Mouse (Mus musculus): ENCODE data around the gene Eif3i. TPM values are rescaled to one million over a fixed set of nuclear protein-coding genes. Genes with fewer than 3 reads are reported as not detected.

Eif3i gene
- polyA plus RNA-seq (2012; rRNA removed) = 325 and 337 TPM in 2 replicates

GRCm38 (mm10) chr4:129600233-129601158, at the start of gene Eif3i, which contains the start of gene Tmem234:
Eif3i (minus strand) TSS chr4:129600648.
Tmem234 (plus strand) TSS chr4:129600668.
- WGBS = under 1% methylated on average over 74 of the region's 74 CpGs
- DNase-seq (ENCODE audit: low read depth, low spot score) = no peak

DNA sequence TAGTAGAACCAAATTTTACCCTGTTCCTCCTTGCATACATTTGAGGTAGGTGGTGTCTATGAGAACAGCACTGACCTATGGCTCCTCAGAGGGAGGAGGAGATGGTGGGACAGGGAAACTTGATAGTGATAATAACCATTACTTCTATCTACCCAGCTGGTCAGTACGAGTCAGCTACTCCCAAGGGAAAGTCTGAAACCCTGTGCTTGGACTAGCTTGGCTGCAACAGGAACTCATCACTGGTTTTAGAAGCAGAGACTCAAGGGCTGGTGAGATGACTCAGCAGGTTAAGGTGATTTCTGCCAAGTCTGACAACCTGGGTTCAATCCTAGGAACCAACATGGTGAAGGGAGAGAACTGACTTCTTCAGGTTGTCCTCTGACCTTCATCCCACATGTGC, 48.2 kb upstream of the Eif3i start:
- 78% methylated on average over 1 of the region's 1 CpGs for WGBS

GRCm38 (mm10) chr4:129645204-129645603, 44.8 kb upstream of the Eif3i start:
- WGBS = 89% methylated on average over 6 of the region's 6 CpGs

More for the DNA sequence above, 48.2 kb upstream of the Eif3i start:
- no peak for DNase-seq (ENCODE audit: low read depth, low spot score)

DNA sequence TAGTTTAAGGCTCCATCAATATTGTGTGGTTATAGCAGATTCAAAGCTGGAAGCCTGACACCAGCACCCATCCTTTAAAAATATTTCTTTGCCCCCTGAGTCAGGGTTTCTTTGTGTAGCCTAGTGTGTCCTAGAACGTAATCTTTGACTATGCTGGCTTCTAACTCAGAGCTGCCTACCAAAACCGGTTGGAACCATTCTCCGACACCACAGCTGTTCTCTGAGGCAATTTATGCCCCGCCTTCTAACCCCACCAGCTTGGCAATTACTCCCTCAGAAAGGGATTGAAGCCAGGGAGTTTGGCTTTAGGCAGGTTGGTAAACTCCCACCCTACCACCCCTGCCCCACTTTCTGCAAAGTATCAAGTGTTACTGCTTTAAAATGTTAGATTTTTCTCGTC, 41.3 kb upstream of the Eif3i start:
- 12% methylated on average over 5 of the region's 5 CpGs for WGBS
- DNase-seq (ENCODE audit: low read depth, low spot score) = no peak

More at GRCm38 (mm10) chr4:129645204-129645603, 44.8 kb upstream of the Eif3i start:
- no peak for DNase-seq (ENCODE audit: low read depth, low spot score)

DNA sequence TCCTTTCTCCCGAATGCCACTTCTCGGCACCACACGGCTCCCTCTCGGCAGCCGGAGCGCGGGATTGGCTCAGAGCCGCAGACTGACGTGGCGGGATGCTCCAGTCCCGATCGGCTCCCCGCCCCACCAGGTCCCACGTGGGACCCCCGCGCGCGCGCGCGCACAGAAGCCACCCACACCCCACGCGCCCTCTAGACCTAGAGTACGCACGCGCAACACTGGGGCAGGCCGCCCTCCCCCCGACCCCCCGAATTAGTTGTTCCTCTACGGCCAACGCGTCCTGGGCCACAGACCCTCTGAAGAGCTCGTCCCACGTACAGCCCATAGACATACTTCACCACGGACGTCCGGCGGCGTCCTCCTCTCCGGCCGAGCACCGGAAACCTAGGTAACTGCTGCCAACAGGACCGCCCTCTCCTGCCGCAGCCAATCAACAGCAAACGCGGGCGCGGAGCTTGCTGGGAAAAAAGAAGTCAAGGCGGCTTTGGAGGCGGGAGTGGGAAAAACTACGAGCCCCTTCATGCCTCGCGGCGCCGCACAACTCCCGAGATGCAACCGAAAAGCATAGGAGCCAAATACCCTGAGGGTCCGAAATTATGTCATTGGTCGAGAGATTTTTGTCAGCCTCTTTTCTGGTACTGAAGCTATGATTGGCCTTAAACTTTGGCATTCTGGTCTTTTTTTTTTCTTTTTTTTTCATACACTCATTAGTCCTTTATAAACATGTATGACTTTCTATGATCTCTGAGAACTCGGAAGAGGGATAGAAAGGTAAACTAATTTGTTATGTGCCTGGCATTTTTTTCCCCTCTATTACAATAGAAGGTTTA, 40.4 kb upstream of the Eif3i start, which contains the start of gene Txlna:
Gene Txlna, minus strand, starts transcription at position 428 of the 830 bp plus-strand sequence.
- under 1% methylated on average over 60 of the region's 60 CpGs for WGBS
- no peak for DNase-seq (ENCODE audit: low read depth, low spot score)

DNA sequence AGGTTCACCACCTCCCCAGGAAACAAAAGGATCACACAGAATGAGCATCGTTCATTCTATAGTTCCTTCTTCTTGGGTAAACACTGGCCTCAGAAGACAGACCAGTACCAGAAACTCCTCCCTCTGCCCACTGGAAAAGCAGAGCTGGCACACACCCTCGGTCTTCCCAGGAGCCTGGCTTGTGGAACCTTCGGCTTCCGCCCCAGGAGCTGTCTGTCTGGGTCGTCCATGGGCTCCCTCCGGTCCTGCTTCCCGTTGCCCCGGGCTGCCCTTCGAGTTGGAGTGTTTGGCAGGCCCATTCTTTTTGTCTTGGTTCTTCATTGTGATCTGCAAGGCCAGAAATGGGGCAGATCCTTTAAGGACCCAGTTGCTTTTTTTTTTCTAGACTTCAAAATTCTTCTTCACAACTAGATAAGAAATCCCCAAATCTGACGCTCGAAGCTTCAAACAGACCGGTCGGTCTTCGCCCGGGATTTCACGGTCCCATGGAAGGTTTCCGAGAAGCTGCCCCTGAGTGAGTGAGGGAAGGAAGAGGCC, 39.7 kb upstream of the Eif3i start:
- DNase-seq (ENCODE audit: low read depth, low spot score) = no peak
- 0% methylated on average over 17 of the region's 17 CpGs for WGBS

DNA sequence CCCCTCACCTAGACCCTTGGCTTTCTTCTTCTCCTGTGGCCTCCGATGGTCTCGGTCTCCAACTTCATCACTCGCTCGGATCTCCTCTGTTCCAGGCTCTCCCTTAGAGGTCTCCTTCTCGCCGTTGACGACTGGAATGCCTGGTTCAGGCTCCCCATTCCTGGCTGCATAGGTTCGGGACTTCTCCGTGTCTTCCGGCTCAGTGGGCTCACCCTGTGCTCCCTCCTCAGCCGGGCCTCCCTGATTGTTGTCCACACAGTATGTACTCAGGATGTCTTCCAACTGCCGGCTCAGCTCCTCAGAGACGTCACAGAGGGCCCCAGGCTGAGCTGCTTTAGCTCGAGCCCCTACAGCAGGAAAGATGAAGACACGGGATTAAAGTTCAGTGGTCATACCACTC, 38.8 kb upstream of the Eif3i start:
- WGBS = 82% methylated on average over 15 of the region's 15 CpGs

DNA sequence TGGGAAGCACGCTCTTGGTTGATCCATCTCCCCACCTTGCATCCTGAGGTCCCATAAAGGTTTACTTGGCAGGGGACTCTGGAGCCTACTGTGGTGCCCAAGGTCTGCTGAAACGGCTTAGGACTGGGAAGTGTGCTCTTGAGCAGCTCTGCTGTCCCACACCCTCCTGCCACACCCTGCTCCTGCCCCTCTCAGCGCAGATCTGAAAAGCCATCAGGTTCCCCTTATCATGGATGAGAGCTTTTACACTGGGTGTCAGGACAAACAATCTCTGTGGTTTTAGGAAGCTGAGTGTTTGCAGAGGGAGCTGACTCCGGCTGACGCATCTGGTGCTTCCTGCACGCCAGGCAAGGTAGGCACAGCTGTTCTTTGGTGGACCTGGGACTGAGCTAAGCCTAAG, 33.4 kb upstream of the Eif3i start:
- DNase-seq (ENCODE audit: low read depth, low spot score) = no peak
- WGBS = 76% methylated on average over 6 of the region's 6 CpGs

More for the DNA sequence above, 38.8 kb upstream of the Eif3i start:
- DNase-seq (ENCODE audit: low read depth, low spot score) = no peak

GRCm38 (mm10) chr4:129631867-129632266, 31.4 kb upstream of the Eif3i start:
- 89% methylated on average over 12 of the region's 12 CpGs for WGBS
- no peak for DNase-seq (ENCODE audit: low read depth, low spot score)

GRCm38 (mm10) chr4:129630944-129631343, 30.5 kb upstream of the Eif3i start:
- DNase-seq (ENCODE audit: low read depth, low spot score) = no peak
- WGBS = 49% methylated on average over 4 of the region's 4 CpGs

- WGBS = 82% methylated on average over 6 of the region's 6 CpGs
- no peak for DNase-seq (ENCODE audit: low read depth, low spot score)
These were observed 25.6 kb upstream of the Eif3i start for GRCm38 (mm10) chr4:129626035-129626434.

DNA sequence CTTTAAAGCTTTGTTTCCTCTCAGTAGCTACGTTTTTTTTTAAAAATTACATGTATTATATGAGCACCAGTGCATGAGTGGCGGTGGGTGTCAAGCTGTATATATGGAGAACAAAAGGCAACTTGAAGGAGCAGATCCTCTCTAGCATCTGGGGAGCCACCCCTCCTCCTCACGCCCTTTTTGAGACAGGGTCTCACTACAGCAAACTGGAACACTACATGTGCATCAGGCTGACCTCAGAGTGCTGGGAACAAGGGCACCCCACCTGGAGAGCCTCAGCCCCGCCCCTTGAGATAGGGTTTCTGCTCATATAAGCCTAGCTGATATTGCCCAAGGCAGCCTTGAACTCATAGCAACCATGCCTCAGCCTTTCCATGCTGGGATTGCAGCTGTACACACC, 25.0 kb upstream of the Eif3i start:
- no peak for DNase-seq (ENCODE audit: low read depth, low spot score)

DNA sequence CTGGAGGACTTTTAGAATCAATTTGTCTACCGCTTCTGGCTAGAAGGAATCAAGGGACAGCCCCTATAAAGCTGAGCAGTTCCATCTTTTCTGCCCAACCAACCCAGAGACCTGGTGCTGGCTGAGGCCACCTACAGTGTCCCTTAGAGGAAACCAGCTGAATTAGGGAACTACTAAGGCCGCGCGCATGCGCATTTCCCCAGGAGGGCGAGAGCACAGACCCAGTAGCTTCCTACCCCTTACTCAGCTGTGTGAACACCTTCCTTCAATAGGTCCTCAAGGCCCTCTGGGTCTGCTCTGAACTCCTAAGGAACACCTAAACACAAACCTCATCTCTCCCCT, 24.6 kb upstream of the Eif3i start:
- DNase-seq (ENCODE audit: low read depth, low spot score) = no peak
- WGBS = 3% methylated on average over 6 of the region's 6 CpGs

More for the DNA sequence above, 25.0 kb upstream of the Eif3i start:
- 61% methylated on average over 4 of the region's 4 CpGs for WGBS

DNA sequence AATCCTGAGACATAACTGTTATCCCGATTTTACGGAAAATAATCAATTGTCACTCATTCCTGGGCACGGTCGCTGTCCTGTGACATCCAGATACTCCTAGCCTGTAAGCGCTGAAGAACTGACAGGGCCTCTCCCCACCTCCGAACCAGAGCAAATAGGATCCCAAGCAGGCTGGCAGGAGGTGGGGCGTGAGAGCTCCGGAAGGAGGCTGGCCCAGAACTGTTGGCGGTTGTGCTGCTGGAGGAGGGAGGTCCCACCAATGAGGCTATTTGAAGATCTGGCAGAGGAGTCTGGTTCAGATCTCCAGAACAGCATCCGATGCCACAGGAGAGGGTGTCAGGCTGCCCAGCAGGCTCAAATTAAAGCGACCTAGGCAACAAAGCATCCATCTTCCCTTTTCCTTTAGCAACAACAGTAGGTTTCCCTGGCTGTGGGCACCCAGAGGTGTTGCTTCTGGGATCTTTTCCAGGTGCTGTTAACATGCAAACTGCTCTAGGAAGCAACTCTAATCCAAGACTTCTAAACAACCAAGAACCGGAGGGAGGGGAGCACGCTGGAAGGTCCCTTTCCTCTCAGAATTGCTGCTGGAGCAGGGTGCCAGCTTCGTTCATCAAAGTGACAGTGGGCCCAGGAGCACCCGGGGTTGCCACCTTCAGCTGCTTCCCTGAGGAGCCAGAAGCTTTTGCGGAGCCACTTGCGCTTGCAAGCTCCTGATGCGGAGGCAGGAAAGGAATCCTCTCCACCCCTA, 24.0 kb upstream of the Eif3i start:
- DNase-seq (ENCODE audit: low read depth, low spot score) = no peak
- WGBS = 3% methylated on average over 18 of the region's 18 CpGs

DNA sequence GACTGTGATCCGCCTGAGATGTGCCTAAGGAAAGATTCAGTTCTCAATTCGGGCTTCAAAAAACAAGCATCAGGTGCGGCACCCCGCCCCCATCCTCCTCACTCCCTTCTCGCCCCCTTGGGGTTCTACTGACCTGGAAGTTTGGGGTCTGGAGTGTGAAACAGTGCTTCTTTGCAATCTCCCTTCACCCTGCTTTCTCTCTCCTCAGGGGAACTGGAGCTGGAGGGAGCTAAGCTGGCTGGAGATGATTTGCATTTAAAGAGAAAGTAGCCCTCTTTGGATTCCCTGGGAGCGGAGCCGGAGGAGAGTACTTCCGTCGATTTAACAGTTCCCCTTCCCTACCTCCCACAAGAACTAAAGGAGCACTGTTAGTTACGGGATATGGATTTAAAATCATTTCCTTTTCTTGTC, 23.2 kb upstream of the Eif3i start, which contains the start of gene Ccdc28b:
Gene Ccdc28b, minus strand, starts transcription at position 267 of the 411 bp plus-strand sequence.
- WGBS = under 1% methylated on average over 10 of the region's 10 CpGs
- no peak for DNase-seq (ENCODE audit: low read depth, low spot score)

GRCm38 (mm10) chr4:129622803-129623535, 22.5 kb upstream of the Eif3i start:
- DNase-seq (ENCODE audit: low read depth, low spot score) = no peak
- WGBS = 20% methylated on average over 8 of the region's 8 CpGs

GRCm38 (mm10) chr4:129622120-129622802, 21.8 kb upstream of the Eif3i start:
- WGBS = 80% methylated on average over 11 of the region's 11 CpGs
- no peak for DNase-seq (ENCODE audit: low read depth, low spot score)

GRCm38 (mm10) chr4:129621283-129621841, 20.9 kb upstream of the Eif3i start:
- no peak for DNase-seq (ENCODE audit: low read depth, low spot score)

More at GRCm38 (mm10) chr4:129621283-129621841, 20.9 kb upstream of the Eif3i start:
- WGBS = 21% methylated on average over 8 of the region's 8 CpGs
